Mouse (Mus musculus) testis, adult 10 weeks (tissue): ENCODE measurements around the gene Bmp3. TPM values are rescaled to one million over a fixed set of nuclear protein-coding genes. Genes with fewer than 3 reads are reported as not detected.

Experiments
- polyA plus RNA-seq: library from polyadenylated mRNA; stranded (reverse); fragments of 350-450 nt; fragmentation: Illumina TruSeq; extraction: RNeasy Lipid Tissue Mini Kit (QIAGEN cat#74804); gene quantifications from one replicate; pipeline ENCODE4 v1.2.3, GENCODE M21; 2014; ENCODE audit warnings: low read depth, low replicate concordance

Gene Bmp3
- polyA plus RNA-seq = not detected

DNA sequence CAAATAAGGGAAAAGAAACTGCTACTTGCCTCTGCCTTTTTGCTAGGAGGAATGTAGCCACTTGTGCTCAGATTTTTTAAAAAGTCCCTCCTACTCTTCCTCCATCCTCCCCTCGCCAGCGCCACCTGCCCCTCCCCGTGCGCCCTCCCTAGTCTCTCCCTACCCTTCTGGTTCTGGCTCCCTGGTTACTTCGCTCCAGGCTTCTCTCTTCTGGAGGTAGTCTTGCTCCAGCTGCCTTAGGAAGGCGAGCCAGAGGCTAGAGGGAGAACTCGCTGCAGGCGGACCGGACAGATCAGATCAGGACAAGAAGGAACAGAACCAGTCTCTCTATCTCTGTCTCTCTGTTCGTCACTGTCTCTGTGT lies at the start of gene Bmp3:
TSS of gene Bmp3 (plus strand) at position 152 of the 363 bp plus-strand sequence.

Other genes starting within 250 kb of the Bmp3 start
- 0.06 TPM for gene Prkg2, start 182.9 kb downstream of the Bmp3 start, polyA plus RNA-seq